ENCODE assay signal across 18 mouse cellular contexts in genomic region chr19:46731351-46731750, GRCm38 (mm10). TPM values are rescaled to one million over a fixed set of nuclear protein-coding genes. Genes with fewer than 3 reads are reported as not detected.
"Had no signal": no experiment of that assay in that cellular context is flagged by ENCODE, and none has a peak within 500 bp of the region (broad histone marks: within the 10 kb centered on the region; RNA-seq: fewer than 3 reads in every experiment).

No protein-coding gene starts in this region.

- H3K9me3 ChIP-seq: lung, embryonic 15.5 days; megakaryocyte, embryonic 14.5 days; midbrain, embryonic 12.5 days; neural tube, embryonic 12.5 days; stomach, embryonic 15.5 days had no signal

- H3K9ac ChIP-seq: liver, embryonic 14.5 days; lung, embryonic 15.5 days; midbrain, embryonic 12.5 days; neural tube, embryonic 12.5 days; stomach, embryonic 15.5 days had no signal

- H3K27me3 ChIP-seq: lung, embryonic 15.5 days; midbrain, embryonic 12.5 days; neural tube, embryonic 12.5 days; stomach, embryonic 15.5 days had no signal

- H3K4me3 ChIP-seq: lung, embryonic 15.5 days; megakaryocyte, embryonic 14.5 days; midbrain, embryonic 12.5 days; neural tube, embryonic 12.5 days; stomach, embryonic 15.5 days had no signal

- DNase-seq: lung, adult 2 months; lung, postnatal 14 days; lung, postnatal 36 days; midbrain, embryonic 14.5 days; right cerebral cortex, postnatal 14 days; thymus, adult 2 months; thymus, postnatal 25 days had no signal

- H3K36me3 ChIP-seq: lung, embryonic 15.5 days; midbrain, embryonic 12.5 days; stomach, embryonic 15.5 days had no signal

- H3K4me1 ChIP-seq: lung, embryonic 15.5 days; stomach, embryonic 15.5 days had no signal

- H3K4me2 ChIP-seq: lung, embryonic 15.5 days; midbrain, embryonic 12.5 days; neural tube, embryonic 12.5 days; stomach, embryonic 15.5 days had no signal

- ATAC-seq: lung, postnatal 0 days; midbrain, embryonic 16.5 days had no signal

- H3K27ac ChIP-seq: liver, embryonic 14.5 days; lung, embryonic 15.5 days; macrophage; midbrain, embryonic 12.5 days; neural tube, embryonic 12.5 days; stomach, embryonic 15.5 days; stomach, postnatal 0 days had no signal

RNA-seq across cellular contexts. Expression of gene Cyp17a1, which starts 58.4 kb away (rescaled TPM):
- total RNA-seq: megakaryocyte progenitor cell, adult 5-6 weeks had no signal
- polyA plus RNA-seq: lung, embryonic 15.5 days; macrophage; midbrain, embryonic 12.5 days; midbrain, embryonic 14.5 days; midbrain, embryonic 16.5 days; neural tube, embryonic 12.5 days; stomach, embryonic 15.5 days; stomach, postnatal 0 days had no signal
